In the genomic region with DNA sequence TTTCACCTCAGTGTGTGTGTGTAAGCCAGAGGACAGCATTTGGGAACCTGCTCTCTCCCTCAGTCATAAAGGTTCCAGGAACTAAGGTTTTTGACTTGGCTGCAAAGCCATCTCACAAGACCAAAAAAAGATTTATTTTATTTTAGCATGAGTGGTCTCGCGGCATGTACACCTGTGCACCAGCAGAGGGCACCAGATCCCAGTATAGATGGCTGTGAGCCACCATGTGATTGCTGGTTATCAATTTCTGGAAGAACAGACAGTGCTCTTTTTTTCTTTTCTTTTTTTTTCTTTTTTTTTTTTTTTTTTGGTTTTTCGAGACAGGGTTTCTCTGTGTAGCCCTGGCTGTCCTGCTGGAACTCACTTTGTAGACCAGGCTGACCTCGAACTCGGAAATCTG, we compare ENCODE assay signal across 7 mouse cellular contexts. TPM values are rescaled to one million over a fixed set of nuclear protein-coding genes. Genes with fewer than 3 reads are reported as not detected.
DNase-seq lines count a peak whose midpoint lies in the region; ATAC-seq lines count a peak whose summit lies in the region.
"Not testable (repeated sequence)": the region's sequence is repeated elsewhere in the genome, so short reads cannot be mapped to it uniquely, and the experiment has no call there.

No protein-coding gene starts in this region.

- H3K4me3 ChIP-seq in midbrain, embryonic 10.5 days = not testable (repeated sequence)

- H3K36me3 ChIP-seq in midbrain, embryonic 10.5 days = not testable (repeated sequence)

- H3K27ac ChIP-seq in midbrain, embryonic 10.5 days (replicated peaks) = not testable (repeated sequence)

- WGBS in midbrain, embryonic 10.5 days = 54% methylated on average over 5 of the region's 5 CpGs

- peak; percentile 71 for DNase-seq in adipocyte (ENCODE audit: low spot score)
- peak; percentile 79 to 85 for DNase-seq in cerebellum, postnatal 14 days
- peak; percentile 56 for DNase-seq in gastrocnemius, adult 18-20 months (ENCODE audit: low spot score)
- DNase-seq in left cerebral cortex, postnatal 10 days (ENCODE audit: extremely low spot score in 1 of 2, low spot score in 2 of 2) = peak; percentile 57 to 73
- peak; percentile 64 for DNase-seq in midbrain, embryonic 10.5 days (ENCODE audit: low spot score)
- peak; percentile 23 for DNase-seq in spleen, adult 12 weeks (ENCODE audit: low spot score)

- not testable (repeated sequence) for H3K27me3 ChIP-seq in midbrain, embryonic 10.5 days (ENCODE audit: low read depth, poor library complexity, severe bottlenecking)

- intact Hi-C loops in left cerebral cortex, postnatal 10 days (cut with DNase I) = loop anchor here (5.0 to 10.0 kb wide), 2 partner anchors 35 to 343 kb away; a partner anchor contains a TSS

- peak; percentile 60 for ATAC-seq in inflammation-experienced regulatory T-cells, adult 6 months

- H3K9me3 ChIP-seq in midbrain, embryonic 10.5 days (replicated peaks) = not testable (repeated sequence)

- H3K4me1 ChIP-seq in midbrain, embryonic 10.5 days = peaks cover 17% of the 10 kb centered on the region

RNA-seq across cellular contexts. Expression of a gene that starts 32.7 kb away (rescaled TPM):
- 100 to 1,000 TPM; 101 to 110 TPM for total RNA-seq in gastrocnemius, adult 18-20 months (2021)
- polyA plus RNA-seq in inflammation-experienced regulatory T-cells, adult 6 months (2017; shearing (Covaris generic)) = 100 to 1,000 TPM; 115 to 161 (median 118) TPM
- 10 to 100 TPM; 78.1 to 82.1 TPM for total RNA-seq in left cerebral cortex, postnatal 10 days (2021)
- 221 and 237 TPM in 2 replicates for polyA plus RNA-seq in midbrain, embryonic 10.5 days (2016; fragmentation: Nextera tagmentation; extraction: Ambion mirVana)

RNA-seq across cellular contexts. Expression of a gene that starts 35.8 kb away (rescaled TPM):
- 10 to 100 TPM; 17.6 to 18.2 TPM for total RNA-seq in gastrocnemius, adult 18-20 months (2021)
- 10 to 100 TPM; 22.5 to 30.6 (median 22.6) TPM for polyA plus RNA-seq in inflammation-experienced regulatory T-cells, adult 6 months (2017; shearing (Covaris generic))
- total RNA-seq in left cerebral cortex, postnatal 10 days (2021) = 10 to 100 TPM; 34.8 to 34.9 TPM
- polyA plus RNA-seq in midbrain, embryonic 10.5 days (2016; fragmentation: Nextera tagmentation; extraction: Ambion mirVana) = 19.0 and 21.6 TPM in 2 replicates

RNA-seq across cellular contexts. Expression of a gene that starts 41.5 kb away (rescaled TPM):
- 10 to 100 TPM; 73.8 to 93.7 TPM for total RNA-seq in gastrocnemius, adult 18-20 months (2021)
- 100 to 1,000 TPM in 2 of 3 experiments, 10 to 100 TPM in 1; 72.1 to 124 (median 106) TPM for polyA plus RNA-seq in inflammation-experienced regulatory T-cells, adult 6 months (2017; shearing (Covaris generic))
- 10 to 100 TPM; 76.1 to 83.2 TPM for total RNA-seq in left cerebral cortex, postnatal 10 days (2021)
- polyA plus RNA-seq in midbrain, embryonic 10.5 days (2016; fragmentation: Nextera tagmentation; extraction: Ambion mirVana) = 20.4 and 26.1 TPM in 2 replicates

Comparison
In these comparisons a context has a peak if more than half of its experiments do, and no peak if none do; other contexts are left out.
1. DNase-seq: peak in every context shown above with its lines; median percentile 82 in cerebellum, postnatal 14 days; 71 in adipocyte; 65 in left cerebral cortex, postnatal 10 days; 64 in midbrain, embryonic 10.5 days; 56 in gastrocnemius, adult 18-20 months; 23 in spleen, adult 12 weeks.